Mouse (Mus musculus): Measurements from ENCODE around the gene Eif5a. TPM values are rescaled to one million over a fixed set of nuclear protein-coding genes. Genes with fewer than 3 reads are reported as not detected.

Eif5a gene
- polyA plus RNA-seq (2011; ENCODE audit: insufficient read length, low read depth, missing spikeins) = 725 and 764 TPM in 2 replicates

GRCm38 (mm10) chr11:69921114-69922011 is at the start of gene Eif5a:
TSS of gene Eif5a (minus strand) at chr11:69921958.
- Histone ChIP-seq H3K4me1 (ENCODE audit: control insufficient read depth, insufficient read depth, low read length) (peaks cover 9% of the 10 kb centered on the region), H3K27ac (ENCODE audit: insufficient read depth, low read length) (peak within 1 kb of the TSS; percentile 94), H3K4me3 (ENCODE audit: insufficient read depth, low read length) (peak within 1 kb of the TSS; percentile 97)
- peak; percentile 98 for TF ChIP-seq POLR2A (IDR thresholded peaks at IDR 0.05; ENCODE audit: low read depth, low read length)
- peak; percentile 60; the same call in 1 of the 2 replicates for TF ChIP-seq CTCF (IDR thresholded peaks at IDR 0.05; ENCODE audit: borderline replicate concordance, insufficient read depth, low read length)

DNA sequence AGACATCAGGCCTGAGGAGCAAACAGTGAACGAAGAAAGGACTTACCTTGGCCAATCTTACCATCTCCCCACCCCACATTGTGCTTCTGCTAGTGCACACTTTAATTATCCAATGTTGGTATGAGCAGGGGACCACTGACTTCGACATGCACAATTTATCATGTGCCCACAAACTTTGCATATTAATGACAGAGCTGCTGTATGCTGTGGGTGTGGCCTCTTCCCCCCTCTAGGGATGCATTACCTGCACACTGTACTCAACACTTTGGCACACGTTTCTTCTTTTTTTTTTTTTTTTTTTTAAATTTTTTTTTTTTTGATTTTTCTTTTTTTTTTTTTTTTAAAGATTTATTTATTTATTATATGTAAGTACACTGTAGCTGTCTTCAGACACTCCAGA is 49.0 kb upstream of the Eif5a start:
- H3K27ac ChIP-seq (ENCODE audit: insufficient read depth, low read length) = no peak overlapping the region
- H3K4me3 ChIP-seq (ENCODE audit: insufficient read depth, low read length) = no peak overlapping the region
- no peaks in the 10 kb centered on the region for H3K4me1 ChIP-seq (ENCODE audit: control insufficient read depth, insufficient read depth, low read length)
- TF ChIP-seq POLR2A (IDR thresholded peaks at IDR 0.05; ENCODE audit: low read depth, low read length) (no peak), CTCF (IDR thresholded peaks at IDR 0.05; ENCODE audit: borderline replicate concordance, insufficient read depth, low read length) (no peak)

DNA sequence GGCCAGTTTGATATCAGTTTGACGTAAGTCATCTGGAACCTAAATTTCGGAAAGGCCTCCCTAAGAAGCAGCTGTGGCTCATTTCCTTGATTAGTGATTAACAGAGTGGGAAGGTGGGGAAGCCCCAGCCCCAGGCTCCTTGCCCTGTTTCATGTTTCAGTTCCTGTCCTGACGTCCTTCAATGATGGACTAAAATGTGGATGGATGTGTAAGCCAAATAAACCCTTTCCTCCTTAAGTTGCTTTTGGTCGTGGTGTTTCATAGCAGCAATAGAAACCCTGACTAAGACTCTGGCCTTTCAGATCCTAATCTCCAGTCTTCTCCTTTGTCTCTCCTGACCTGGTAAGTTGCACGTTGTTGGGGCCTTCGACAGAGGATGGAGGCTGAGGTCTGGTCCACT is 48.5 kb upstream of the Eif5a start:
- Histone ChIP-seq H3K4me1 (ENCODE audit: control insufficient read depth, insufficient read depth, low read length) (no peaks in the 10 kb centered on the region), H3K4me3 (ENCODE audit: insufficient read depth, low read length) (no peak overlapping the region), H3K27ac (ENCODE audit: insufficient read depth, low read length) (no peak overlapping the region)
- TF ChIP-seq CTCF (IDR thresholded peaks at IDR 0.05; ENCODE audit: borderline replicate concordance, insufficient read depth, low read length) = no peak
- no peak for TF ChIP-seq POLR2A (IDR thresholded peaks at IDR 0.05; ENCODE audit: low read depth, low read length)

DNA sequence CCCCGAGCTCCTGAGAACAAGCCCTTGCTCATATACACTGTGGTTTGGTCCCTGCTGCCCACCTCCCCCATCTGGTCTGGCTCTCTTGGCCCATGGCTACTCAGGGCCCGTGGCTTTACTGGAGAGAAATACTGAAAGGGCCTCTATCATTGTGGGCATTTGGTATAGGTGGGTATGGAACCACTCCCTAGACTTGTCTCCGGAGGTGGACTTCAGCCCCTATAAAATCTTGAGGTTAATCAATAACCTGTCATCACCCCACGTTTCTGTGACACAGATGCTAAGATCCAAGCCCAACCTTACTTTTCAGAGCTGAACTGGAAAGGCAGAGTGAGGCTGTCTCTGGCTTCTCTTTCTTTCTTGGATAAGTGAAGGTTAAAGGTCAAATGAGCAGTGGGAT is 47.0 kb upstream of the Eif5a start:
- Histone ChIP-seq H3K4me1 (ENCODE audit: control insufficient read depth, insufficient read depth, low read length) (no peaks in the 10 kb centered on the region), H3K4me3 (ENCODE audit: insufficient read depth, low read length) (no peak overlapping the region), H3K27ac (ENCODE audit: insufficient read depth, low read length) (no peak overlapping the region)
- TF ChIP-seq CTCF (IDR thresholded peaks at IDR 0.05; ENCODE audit: borderline replicate concordance, insufficient read depth, low read length) (no peak), POLR2A (IDR thresholded peaks at IDR 0.05; ENCODE audit: low read depth, low read length) (no peak)

DNA sequence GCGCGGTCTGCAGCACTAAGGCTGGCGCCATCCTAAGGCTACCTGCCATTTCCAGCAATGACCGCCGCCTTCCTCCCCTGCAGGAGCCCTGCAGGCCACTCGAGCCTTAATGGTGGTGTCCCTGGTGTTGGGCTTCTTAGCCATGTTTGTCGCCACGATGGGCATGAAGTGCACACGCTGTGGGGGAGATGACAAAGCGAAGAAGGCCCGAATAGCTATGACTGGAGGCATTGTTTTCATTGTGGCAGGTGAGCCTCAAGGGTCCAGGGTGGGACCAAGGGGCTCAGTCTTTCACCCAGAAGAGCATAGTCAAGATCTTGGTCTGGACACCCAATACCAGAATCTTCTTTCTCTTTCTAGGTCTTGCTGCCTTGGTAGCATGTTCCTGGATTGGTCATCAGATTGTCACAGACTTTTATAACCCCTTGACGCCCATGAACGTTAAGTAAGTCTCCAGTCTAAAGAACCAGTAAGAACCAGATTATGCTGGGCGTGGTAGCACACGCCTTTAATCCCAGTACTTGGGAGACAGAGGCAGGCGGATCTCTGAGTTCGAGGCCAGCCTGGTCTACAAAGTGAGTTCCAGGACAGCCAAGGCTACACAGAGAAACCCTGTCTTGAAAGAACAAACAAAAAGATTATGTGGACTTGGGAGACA is 45.2 kb upstream of the Eif5a start:
- H3K4me1 ChIP-seq (ENCODE audit: control insufficient read depth, insufficient read depth, low read length) = no peaks in the 10 kb centered on the region
- TF ChIP-seq CTCF (IDR thresholded peaks at IDR 0.05; ENCODE audit: borderline replicate concordance, insufficient read depth, low read length) (no peak), POLR2A (IDR thresholded peaks at IDR 0.05; ENCODE audit: low read depth, low read length) (0 out of 2 replicates have a peak, but pooled peaks have one; percentile 9)
- H3K4me3 ChIP-seq (ENCODE audit: insufficient read depth, low read length) = no peak overlapping the region
- no peak overlapping the region for H3K27ac ChIP-seq (ENCODE audit: insufficient read depth, low read length)

DNA sequence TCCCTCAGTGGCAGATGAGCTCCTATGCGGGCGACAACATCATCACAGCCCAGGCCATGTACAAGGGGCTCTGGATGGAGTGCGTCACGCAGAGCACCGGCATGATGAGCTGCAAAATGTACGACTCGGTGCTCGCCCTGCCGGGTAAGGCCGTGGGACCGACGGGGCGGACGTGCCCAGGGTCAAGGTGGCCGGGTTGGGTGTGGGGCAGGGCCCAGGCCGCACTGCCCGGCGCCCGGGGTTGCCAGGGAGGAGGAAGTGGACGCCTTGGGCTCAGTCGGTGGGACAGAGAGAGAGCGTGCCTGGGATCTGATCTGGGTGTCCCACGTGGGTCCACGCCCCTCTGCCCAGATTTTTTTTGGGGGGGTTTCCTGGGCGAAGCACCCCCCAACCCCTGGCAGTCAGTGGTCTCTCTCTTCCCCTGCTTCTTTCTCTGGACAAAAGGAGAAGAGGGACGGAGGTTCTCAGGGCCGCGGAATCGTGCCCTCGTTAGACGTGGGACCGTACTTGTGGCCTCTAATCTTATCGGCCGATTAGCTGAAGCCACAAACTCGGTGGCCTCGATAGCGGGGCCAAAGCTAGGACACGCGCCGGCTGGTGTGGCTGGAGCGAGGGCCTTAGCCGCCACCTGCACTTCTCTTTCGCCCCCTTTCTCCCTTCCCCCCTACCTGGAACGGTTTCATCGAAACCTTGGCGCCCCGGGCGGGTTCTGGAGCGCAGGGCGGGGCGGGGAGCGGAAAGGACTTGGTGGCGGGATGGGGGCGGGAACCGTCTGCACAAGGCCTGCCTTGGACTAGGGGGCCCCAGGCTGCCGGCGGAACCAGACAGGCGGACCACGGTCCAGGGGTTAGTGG is 44.5 kb upstream of the Eif5a start:
- H3K27ac ChIP-seq (ENCODE audit: insufficient read depth, low read length) = no peak overlapping the region
- no peaks in the 10 kb centered on the region for H3K4me1 ChIP-seq (ENCODE audit: control insufficient read depth, insufficient read depth, low read length)
- TF ChIP-seq CTCF (IDR thresholded peaks at IDR 0.05; ENCODE audit: borderline replicate concordance, insufficient read depth, low read length) = no peak
- no peak for TF ChIP-seq POLR2A (IDR thresholded peaks at IDR 0.05; ENCODE audit: low read depth, low read length)
- H3K4me3 ChIP-seq (ENCODE audit: insufficient read depth, low read length) = peak overlapping the region; percentile 15; the same call in 1 of the 2 replicates

DNA sequence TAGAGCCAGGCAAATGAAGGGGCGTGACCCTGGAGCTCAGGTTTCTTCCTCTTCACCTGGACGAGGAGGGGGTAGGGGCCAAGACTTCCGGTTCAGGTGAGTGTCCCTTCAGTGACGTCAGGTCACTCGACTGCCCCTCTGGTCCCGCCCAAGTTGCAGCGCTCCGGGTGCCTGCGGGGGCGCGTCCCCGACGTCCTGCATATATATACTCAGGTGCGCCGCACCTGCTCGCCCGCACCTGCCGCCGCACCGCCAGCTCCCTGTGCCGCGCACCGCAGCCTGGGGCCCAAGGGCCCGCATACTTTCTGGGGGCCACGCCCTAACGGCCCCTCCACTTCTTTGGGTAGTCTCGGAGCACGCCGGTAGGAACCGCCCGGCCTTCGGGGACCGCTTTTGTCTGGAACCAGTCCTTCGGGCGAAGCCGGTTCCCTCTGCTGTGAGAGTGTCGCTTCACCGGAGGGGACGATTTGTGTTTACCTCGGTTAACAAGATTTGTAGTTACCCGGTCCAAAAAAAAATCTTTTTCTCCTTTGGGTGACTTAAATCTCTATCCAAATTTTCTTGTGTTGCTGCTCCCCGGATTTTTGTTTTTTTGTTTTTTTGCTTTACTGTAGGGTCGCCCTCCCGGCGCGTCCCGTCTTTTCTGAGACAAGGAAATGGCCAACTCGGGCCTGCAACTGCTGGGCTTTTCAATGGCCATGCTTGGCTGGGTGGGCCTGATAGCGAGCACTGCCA is 43.7 kb upstream of the Eif5a start:
- Histone ChIP-seq H3K4me1 (ENCODE audit: control insufficient read depth, insufficient read depth, low read length) (no peaks in the 10 kb centered on the region), H3K27ac (ENCODE audit: insufficient read depth, low read length) (no peak overlapping the region), H3K4me3 (ENCODE audit: insufficient read depth, low read length) (no peak overlapping the region)
- TF ChIP-seq POLR2A (IDR thresholded peaks at IDR 0.05; ENCODE audit: low read depth, low read length) (no peak), CTCF (IDR thresholded peaks at IDR 0.05; ENCODE audit: borderline replicate concordance, insufficient read depth, low read length) (no peak)

DNA sequence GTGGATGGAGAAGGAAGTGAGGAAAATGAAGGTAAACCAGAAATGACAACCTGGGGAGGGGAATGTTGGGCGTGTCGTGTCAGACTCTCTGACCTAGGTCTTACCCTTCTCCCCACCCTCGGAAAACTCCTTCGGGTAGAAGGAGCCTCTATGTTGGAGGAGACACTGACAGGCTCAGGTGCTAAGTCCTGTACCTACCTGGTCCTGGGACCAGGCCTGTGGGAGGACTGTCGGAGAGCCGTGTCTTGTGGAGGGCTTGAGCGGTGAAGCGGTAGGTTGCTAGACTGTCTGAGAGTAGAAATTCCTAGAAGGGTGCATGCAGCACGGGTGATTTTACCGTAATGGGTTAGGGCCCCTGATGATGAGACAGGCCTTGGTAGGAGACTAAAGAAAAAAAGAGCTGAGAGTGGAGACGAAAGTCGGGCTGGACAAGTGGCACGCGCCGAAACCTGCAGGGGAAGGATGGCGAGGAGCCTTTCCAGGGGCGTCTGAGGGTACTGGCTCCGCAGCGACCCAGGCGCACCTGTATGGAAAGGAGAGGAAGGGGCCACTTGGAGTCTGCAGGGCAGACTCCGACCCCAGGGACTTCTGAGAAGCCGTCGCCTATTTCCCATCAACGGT is 43.0 kb upstream of the Eif5a start, which contains the start of gene Cldn7:
Gene Cldn7, plus strand, starts transcription at position 130 of the 621 bp plus-strand sequence.
- TF ChIP-seq POLR2A (IDR thresholded peaks at IDR 0.05; ENCODE audit: low read depth, low read length) (no peak), CTCF (IDR thresholded peaks at IDR 0.05; ENCODE audit: borderline replicate concordance, insufficient read depth, low read length) (no peak)
- no peaks in the 10 kb centered on the region for H3K4me1 ChIP-seq (ENCODE audit: control insufficient read depth, insufficient read depth, low read length)
- H3K4me3 ChIP-seq (ENCODE audit: insufficient read depth, low read length) = no peak within 1 kb of the TSS
- no peak within 1 kb of the TSS for H3K27ac ChIP-seq (ENCODE audit: insufficient read depth, low read length)
